Mouse (Mus musculus): ENCODE results near the gene Heg1. TPM values are rescaled to one million over a fixed set of nuclear protein-coding genes. Genes with fewer than 3 reads are reported as not detected.

Heg1 gene
- polyA plus RNA-seq, 1 experiment from 2014 or later: 19.9 TPM

GRCm38 (mm10) chr16:33739802-33740201, 55.6 kb downstream of the Heg1 start:
- no peak overlapping the region for H3K4me3 ChIP-seq
- no peak overlapping the region for H3K4me2 ChIP-seq (replicated peaks)
- H3K4me1 ChIP-seq: peaks cover 47% of the 10 kb centered on the region
- no peak for ATAC-seq (ENCODE audit: low FRiP score, low read depth)
- 65% methylated on average over 3 of the region's 3 CpGs for WGBS
- no peaks in the 10 kb centered on the region for H3K9me3 ChIP-seq
- no peaks in the 10 kb centered on the region for H3K27me3 ChIP-seq (replicated peaks)
- H3K36me3 ChIP-seq: peaks cover 3% of the 10 kb centered on the region; the same call in 1 of the 2 replicates
- no peak overlapping the region for H3K27ac ChIP-seq
- H3K9ac ChIP-seq: no peak overlapping the region

GRCm38 (mm10) chr16:33740416-33740815, 56.2 kb downstream of the Heg1 start:
- Histone ChIP-seq H3K9me3 (no peaks in the 10 kb centered on the region), H3K36me3 (peaks cover 3% of the 10 kb centered on the region; the same call in 1 of the 2 replicates), H3K4me1 (peaks cover 42% of the 10 kb centered on the region), H3K4me2 (replicated peaks) (no peak overlapping the region), H3K9ac (no peak overlapping the region), H3K27ac (no peak overlapping the region), H3K4me3 (no peak overlapping the region), H3K27me3 (replicated peaks) (no peaks in the 10 kb centered on the region)
- ATAC-seq (ENCODE audit: low FRiP score, low read depth): no peak
- WGBS: 57% methylated on average over 6 of the region's 6 CpGs

DNA sequence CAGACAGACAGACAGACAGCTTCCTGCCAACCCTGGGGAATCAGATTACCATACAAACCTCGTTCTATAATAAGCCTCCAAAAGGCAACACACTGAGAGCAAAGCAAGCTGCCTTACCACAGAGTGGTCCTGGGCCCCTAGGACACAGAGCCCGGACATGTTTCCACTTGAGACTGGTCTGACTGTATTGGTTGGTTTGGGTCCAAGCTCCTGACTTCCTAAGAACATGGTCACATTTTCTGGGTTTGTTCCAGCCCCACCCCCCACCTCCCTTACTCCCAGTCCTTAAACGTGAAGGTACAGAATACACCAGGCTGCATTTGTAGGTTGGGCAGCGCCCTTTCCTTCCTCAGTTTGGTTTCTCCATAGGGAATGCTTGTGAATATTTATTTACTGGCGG, 57.6 kb downstream of the Heg1 start:
- no peak for ATAC-seq (ENCODE audit: low FRiP score, low read depth)
- H3K4me3 ChIP-seq: no peak overlapping the region
- WGBS: 63% methylated on average over 5 of the region's 5 CpGs
- peaks cover 37% of the 10 kb centered on the region for H3K4me1 ChIP-seq
- H3K9me3 ChIP-seq: no peaks in the 10 kb centered on the region
- H3K9ac ChIP-seq: no peak overlapping the region
- H3K36me3 ChIP-seq: peaks cover 3% of the 10 kb centered on the region; the same call in 1 of the 2 replicates
- no peak overlapping the region for H3K27ac ChIP-seq
- H3K4me2 ChIP-seq (replicated peaks): no peak overlapping the region
- H3K27me3 ChIP-seq (replicated peaks): no peaks in the 10 kb centered on the region

- H3K9ac ChIP-seq: no peak overlapping the region
- H3K27ac ChIP-seq: no peak overlapping the region
- peaks cover 3% of the 10 kb centered on the region; the same call in 1 of the 2 replicates for H3K36me3 ChIP-seq
- 63% methylated on average over 9 of the region's 9 CpGs for WGBS
- no peak overlapping the region for H3K4me2 ChIP-seq (replicated peaks)
- H3K4me1 ChIP-seq: peaks cover 37% of the 10 kb centered on the region
- no peaks in the 10 kb centered on the region for H3K9me3 ChIP-seq
- H3K4me3 ChIP-seq: no peak overlapping the region
- no peaks in the 10 kb centered on the region for H3K27me3 ChIP-seq (replicated peaks)
- no peak for ATAC-seq (ENCODE audit: low FRiP score, low read depth)
Measured at GRCm38 (mm10) chr16:33742233-33742632, 58.1 kb downstream of the Heg1 start.

DNA sequence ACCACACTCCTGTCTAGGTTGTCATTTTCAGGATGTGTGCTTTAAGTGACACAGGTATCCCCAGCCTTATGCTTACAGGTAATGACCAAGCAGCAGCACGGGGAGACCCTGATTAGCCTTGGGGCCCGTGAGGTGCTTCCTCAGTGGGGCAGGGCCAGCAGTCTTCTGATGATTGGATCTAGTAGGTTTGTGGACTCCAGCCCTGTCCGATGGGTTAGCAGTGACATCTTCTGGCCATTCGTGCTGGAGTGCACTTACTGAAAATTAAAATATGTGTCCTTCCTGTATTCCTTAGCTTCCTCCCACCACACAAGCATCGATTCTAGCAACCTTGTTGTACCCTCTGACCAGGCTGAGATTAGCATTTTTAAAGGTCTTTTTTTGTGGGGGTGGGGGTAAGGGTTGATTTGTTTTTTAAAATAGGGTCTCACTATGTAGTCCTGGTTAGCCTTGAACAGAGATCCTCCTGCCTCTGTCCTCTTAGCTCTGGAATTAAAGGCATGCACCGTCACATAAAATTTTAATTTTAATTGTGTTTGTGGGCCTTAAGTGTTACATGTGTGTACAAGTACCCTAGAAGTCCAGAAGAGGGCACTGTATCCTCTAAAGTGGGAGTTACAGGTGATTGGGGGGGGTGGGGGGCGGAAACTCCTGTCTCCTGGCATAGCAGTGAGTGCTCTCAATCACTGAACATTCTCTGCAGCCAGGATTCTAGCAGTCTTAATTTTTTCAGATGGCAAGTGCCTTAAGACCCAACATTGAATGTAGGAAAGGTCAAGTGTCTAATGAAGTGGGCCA, 60.7 kb downstream of the Heg1 start:
- Histone ChIP-seq H3K27ac (no peak overlapping the region), H3K4me2 (replicated peaks) (no peak overlapping the region), H3K4me3 (no peak overlapping the region), H3K9me3 (no peaks in the 10 kb centered on the region), H3K36me3 (peaks cover 3% of the 10 kb centered on the region; the same call in 1 of the 2 replicates), H3K27me3 (replicated peaks) (no peaks in the 10 kb centered on the region), H3K4me1 (peaks cover 26% of the 10 kb centered on the region), H3K9ac (no peak overlapping the region)
- 75% methylated on average over 7 of the region's 7 CpGs for WGBS
- 0 out of 2 replicates have a peak, but pooled peaks have one; percentile 44 for ATAC-seq (ENCODE audit: low FRiP score, low read depth)

DNA sequence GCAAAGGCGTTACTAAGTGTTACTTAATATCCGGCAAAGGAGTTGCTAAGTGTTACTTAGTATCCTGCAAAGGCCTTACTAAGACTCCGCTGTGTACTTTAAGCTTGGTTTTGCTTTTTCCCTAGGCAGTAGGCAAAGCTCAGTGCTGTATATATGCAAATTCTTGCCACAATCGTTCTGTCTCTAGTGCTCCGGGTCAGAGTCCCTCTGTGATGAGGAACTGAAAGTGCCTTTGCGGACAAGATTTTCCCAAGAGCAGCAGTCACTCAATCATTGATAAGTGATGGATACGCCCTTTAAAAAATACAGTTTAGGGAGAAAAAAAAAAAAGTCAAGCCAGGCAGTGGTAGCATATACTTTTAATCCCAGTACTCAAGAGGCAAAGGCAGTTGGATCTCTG, 61.3 kb downstream of the Heg1 start:
- 89% methylated on average over 7 of the region's 7 CpGs for WGBS
- no peak for ATAC-seq (ENCODE audit: low FRiP score, low read depth)
- H3K27ac ChIP-seq: no peak overlapping the region
- H3K9ac ChIP-seq: no peak overlapping the region
- H3K9me3 ChIP-seq: no peaks in the 10 kb centered on the region
- H3K4me3 ChIP-seq: no peak overlapping the region
- peaks cover 3% of the 10 kb centered on the region; the same call in 1 of the 2 replicates for H3K36me3 ChIP-seq
- H3K4me2 ChIP-seq (replicated peaks): no peak overlapping the region
- H3K4me1 ChIP-seq: peaks cover 20% of the 10 kb centered on the region
- H3K27me3 ChIP-seq (replicated peaks): no peaks in the 10 kb centered on the region

DNA sequence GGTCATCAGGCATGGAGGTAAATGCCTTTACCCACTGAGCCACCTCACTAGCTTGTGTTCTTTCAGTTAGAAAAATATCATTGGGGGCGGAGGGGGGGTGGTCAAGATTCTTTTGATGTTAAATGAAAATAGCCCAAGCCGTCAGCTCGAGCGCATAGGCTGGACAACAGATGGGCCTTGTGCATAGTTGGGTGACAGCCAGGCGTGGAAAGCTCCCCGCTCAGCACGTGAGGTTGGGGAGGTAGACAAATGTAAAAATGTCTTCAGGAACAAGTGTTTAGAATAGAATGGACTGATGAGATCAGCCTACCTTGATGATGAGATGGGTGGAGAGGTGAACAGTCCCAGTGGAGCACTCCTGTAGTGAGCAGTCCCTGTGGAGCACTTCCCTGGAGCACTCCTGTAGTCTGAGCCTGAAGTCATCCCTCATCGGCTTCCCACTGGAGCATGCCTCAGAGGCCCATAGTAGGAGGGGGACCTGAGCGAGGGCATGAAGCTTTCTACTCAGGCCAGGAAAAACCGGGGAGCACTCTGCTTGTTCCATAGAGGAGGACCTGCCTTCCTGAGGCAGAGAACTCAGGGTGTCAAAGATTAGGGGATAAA, 62.0 kb downstream of the Heg1 start:
- no peak overlapping the region for H3K4me3 ChIP-seq
- no peaks in the 10 kb centered on the region for H3K9me3 ChIP-seq
- H3K27ac ChIP-seq: no peak overlapping the region
- no peak overlapping the region for H3K4me2 ChIP-seq (replicated peaks)
- peaks cover 5% of the 10 kb centered on the region for H3K36me3 ChIP-seq
- WGBS: 88% methylated on average over 10 of the region's 10 CpGs
- no peak overlapping the region for H3K9ac ChIP-seq
- H3K4me1 ChIP-seq: peaks cover 13% of the 10 kb centered on the region
- no peaks in the 10 kb centered on the region for H3K27me3 ChIP-seq (replicated peaks)
- no peak for ATAC-seq (ENCODE audit: low FRiP score, low read depth)

DNA sequence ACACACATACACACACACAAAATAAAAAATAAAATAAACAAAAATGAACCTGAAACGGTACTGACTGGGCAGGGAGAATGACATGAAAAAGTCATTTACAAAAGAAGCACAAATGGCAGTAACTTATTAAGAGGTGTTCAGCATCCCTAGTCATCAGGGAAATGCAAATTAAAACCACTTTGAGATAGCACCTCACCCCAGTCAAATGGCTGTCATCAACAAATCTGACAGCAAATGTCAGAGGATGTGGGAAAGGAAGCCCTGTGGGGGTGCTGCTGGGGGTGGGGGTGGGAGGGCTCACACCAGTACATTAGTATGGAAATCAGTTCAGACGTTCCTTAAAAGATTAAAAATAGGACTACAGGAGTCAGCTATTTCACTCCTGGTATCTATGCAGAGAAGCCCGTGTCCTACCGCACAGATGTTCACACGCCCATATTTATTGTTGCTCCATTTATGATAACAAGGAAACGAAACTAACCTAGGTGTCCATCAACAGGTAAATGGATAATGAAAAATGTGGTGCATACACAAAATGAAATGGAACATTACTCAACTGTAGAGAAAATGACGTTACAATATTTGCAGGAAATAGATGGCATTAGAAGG, 63.3 kb downstream of the Heg1 start:
- 0 out of 2 replicates have a peak, but pooled peaks cover under 1% of the 10 kb centered on the region for H3K4me1 ChIP-seq
- no peak overlapping the region for H3K27ac ChIP-seq
- H3K9ac ChIP-seq: no peak overlapping the region
- no peak for ATAC-seq (ENCODE audit: low FRiP score, low read depth)
- no peaks in the 10 kb centered on the region for H3K27me3 ChIP-seq (replicated peaks)
- H3K9me3 ChIP-seq: no peaks in the 10 kb centered on the region
- H3K36me3 ChIP-seq: peaks cover 9% of the 10 kb centered on the region
- no peak overlapping the region for H3K4me2 ChIP-seq (replicated peaks)
- H3K4me3 ChIP-seq: no peak overlapping the region
- WGBS: 80% methylated on average over 7 of the region's 7 CpGs

DNA sequence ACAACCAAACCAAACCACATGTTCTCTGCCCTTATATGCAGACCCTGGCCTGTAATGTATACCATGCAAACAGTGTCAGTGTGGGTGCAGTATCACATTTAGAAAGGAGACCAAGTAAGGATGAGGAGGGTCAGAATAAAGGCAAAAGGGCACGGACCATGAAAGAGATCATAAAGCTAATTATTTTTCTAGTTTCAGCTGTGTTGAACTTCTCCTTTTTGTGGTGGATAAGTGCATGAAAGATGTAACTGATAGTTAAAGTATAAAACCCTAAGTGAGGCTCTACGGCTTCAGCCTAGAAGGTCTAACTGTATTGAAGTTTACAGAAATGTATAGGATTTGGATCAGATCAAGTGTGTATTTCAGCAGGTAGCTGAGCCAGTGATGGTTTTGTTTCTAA, 63.8 kb downstream of the Heg1 start:
- H3K9me3 ChIP-seq: no peaks in the 10 kb centered on the region
- 95% methylated on average over 2 of the region's 2 CpGs for WGBS
- H3K4me1 ChIP-seq: no peaks in the 10 kb centered on the region
- no peak overlapping the region for H3K4me3 ChIP-seq
- H3K27ac ChIP-seq: no peak overlapping the region
- ATAC-seq (ENCODE audit: low FRiP score, low read depth): no peak
- H3K27me3 ChIP-seq (replicated peaks): no peaks in the 10 kb centered on the region
- H3K36me3 ChIP-seq: peaks cover 11% of the 10 kb centered on the region
- no peak overlapping the region for H3K9ac ChIP-seq
- H3K4me2 ChIP-seq (replicated peaks): no peak overlapping the region

GRCm38 (mm10) chr16:33751152-33751551, 67.0 kb downstream of the Heg1 start:
- H3K9ac ChIP-seq: no peak overlapping the region
- H3K36me3 ChIP-seq: peaks cover 26% of the 10 kb centered on the region
- H3K27ac ChIP-seq: no peak overlapping the region
- 49% methylated on average over 13 of the region's 13 CpGs for WGBS
- no peak for ATAC-seq (ENCODE audit: low FRiP score, low read depth)
- H3K4me3 ChIP-seq: no peak overlapping the region
- H3K9me3 ChIP-seq: no peaks in the 10 kb centered on the region
- no peaks in the 10 kb centered on the region for H3K27me3 ChIP-seq (replicated peaks)
- no peaks in the 10 kb centered on the region for H3K4me1 ChIP-seq
- no peak overlapping the region for H3K4me2 ChIP-seq (replicated peaks)

DNA sequence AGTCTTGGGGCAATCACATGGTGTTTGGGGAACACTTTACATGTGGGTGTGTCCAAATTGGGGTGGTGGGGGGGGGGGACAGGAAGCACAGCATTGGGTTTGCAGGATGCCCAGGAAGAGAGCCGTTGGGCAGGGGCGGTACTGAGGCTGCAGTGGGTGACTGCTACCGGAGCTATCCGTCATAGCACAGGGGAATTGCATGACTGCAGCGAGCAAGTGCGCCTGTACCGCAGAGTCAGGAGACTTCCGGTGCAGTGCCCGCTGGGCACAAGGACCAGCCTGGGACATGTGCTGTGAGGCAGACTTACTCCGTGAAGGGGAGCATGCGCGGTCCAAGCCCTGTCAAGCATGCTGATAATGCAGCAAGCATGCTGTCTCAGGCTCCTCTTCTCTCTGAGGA, 67.4 kb downstream of the Heg1 start:
- Histone ChIP-seq H3K9me3 (no peaks in the 10 kb centered on the region), H3K36me3 (peaks cover 29% of the 10 kb centered on the region), H3K9ac (no peak overlapping the region), H3K27me3 (replicated peaks) (no peaks in the 10 kb centered on the region), H3K4me2 (replicated peaks) (no peak overlapping the region), H3K4me1 (no peaks in the 10 kb centered on the region), H3K27ac (no peak overlapping the region), H3K4me3 (no peak overlapping the region)
- 72% methylated on average over 12 of the region's 12 CpGs for WGBS
- ATAC-seq (ENCODE audit: low FRiP score, low read depth): no peak

- Histone ChIP-seq H3K9ac (no peak overlapping the region), H3K4me2 (replicated peaks) (no peak overlapping the region), H3K36me3 (peaks cover 30% of the 10 kb centered on the region), H3K9me3 (no peaks in the 10 kb centered on the region), H3K4me3 (no peak overlapping the region), H3K27me3 (replicated peaks) (no peaks in the 10 kb centered on the region), H3K4me1 (no peaks in the 10 kb centered on the region), H3K27ac (no peak overlapping the region)
- 87% methylated on average over 8 of the region's 8 CpGs for WGBS
- no peak for ATAC-seq (ENCODE audit: low FRiP score, low read depth)
Measured at GRCm38 (mm10) chr16:33752904-33753578, 68.9 kb downstream of the Heg1 start.
